Mouse (Mus musculus): ENCODE results near the gene Ebp.

Gene Ebp

DNA sequence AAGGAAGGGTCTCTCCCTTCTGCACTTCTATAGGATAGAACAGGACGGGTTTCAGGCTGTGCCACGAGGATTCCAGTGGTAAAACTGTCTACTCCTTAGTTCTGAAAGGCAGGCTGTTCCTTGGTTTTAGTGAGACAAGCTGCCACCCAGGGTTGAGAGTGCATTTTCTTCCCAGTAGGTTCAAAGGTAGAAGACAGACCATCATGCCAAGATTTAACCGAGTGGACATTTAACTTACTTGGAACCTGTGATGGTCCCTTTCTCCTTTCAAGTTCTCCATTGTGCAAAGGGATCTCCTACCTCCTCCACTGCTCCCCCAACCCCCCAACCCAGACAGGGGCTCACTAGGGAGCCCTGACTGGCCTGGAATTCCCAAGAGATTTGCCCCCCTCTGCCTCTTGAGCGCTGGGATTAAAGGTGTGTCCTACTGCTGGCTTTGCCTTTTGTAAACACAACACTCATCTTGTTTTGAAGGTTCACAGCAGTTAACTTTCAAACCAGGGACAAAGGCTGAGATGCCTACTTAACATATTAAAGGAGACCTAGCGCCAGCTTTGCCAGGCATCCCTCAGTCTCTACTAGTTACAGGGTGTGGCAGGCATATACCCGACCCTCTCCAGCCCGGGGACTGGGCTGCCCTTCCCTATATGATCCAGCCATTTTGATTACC, 10.3 kb downstream of the Ebp start:
- no peak for DNase-seq (ENCODE audit: low spot score)

DNA sequence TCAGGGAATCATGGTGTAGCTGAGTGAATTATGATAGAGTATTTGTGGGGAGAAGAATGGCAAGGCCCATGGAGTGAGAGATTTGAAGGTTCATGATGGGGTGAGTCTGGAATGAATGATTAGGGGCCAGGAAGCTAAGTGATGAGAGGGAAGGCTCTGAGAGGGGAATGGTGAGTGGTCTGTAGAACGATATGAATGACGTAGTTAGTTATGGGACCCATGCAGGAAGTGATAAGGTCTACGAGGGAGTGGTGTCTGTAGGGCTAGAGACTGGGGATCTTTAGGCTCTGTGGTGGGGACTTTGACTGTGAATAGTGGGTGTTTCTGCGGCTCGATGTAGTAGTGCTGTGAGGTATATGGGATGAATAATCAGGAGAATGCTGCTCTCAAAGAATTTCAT, 13.7 kb downstream of the Ebp start:
- no peak for DNase-seq (ENCODE audit: low spot score)

DNA sequence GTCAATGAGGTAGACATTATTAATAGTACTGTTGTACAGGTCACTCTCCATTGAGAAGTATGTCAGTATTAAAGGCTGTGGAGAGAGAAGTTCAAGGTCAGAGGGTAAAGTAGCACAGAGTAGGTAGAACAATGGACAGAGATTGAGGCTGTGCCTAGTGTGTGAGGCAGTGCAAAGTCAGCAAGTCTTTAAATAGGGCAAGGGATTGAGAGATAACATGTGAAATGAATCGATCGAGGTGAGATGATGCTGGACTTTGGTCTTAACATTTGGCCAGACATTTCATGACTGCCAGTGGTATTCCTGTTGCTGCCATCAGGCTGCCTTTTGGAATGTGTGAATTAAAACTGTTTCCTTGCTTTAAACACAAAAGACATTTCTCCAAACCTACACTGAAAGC, 14.4 kb downstream of the Ebp start:
- no peak for DNase-seq (ENCODE audit: low spot score)

DNA sequence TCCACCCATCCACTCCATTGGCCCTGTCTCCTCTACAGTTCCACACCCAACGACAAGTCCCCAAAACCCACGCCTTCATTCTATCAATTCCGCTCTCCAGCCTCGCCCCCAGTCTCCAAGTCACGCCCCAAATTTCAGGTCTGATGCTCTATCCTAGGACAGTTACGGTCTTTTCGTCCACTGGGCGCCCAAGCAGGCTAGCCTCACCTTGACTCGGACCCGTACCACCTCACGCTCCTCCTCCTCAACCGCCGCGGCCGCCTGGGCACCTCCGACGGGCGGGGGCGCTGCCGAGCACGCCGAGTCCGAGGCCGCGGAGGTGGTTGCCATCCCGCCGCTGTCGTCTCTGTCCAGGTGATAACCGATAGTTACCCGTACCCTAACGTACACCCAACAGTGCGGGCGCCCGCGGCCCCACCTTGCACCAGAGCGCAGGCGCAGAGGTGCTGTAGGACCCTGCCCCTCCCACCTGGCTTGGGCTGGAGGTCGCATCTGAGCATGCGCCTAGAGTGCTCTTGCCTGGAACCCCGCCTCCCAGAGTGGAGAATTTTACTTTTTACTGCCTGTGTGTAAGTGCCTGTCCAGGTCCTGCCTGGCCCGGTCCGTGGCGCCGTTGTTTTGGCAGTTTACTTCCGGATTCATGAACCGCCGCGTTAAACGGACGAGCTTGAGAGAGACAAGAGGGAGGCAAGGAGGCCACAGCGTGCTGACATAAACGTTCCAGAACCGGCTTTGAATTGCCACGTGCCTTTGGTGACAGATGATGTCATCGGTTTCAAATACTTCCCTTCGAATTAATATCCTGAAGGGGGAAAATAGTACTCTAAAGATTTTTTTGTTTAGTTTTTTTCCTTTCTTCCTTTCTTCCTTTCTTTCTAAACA, 17.6 kb downstream of the Ebp start, which contains the start of gene Tbc1d25:
Gene Tbc1d25 (minus strand): TSS at position 678 of the 882 bp plus-strand sequence.
- DNase-seq (ENCODE audit: low spot score), result peak; percentile 85

DNA sequence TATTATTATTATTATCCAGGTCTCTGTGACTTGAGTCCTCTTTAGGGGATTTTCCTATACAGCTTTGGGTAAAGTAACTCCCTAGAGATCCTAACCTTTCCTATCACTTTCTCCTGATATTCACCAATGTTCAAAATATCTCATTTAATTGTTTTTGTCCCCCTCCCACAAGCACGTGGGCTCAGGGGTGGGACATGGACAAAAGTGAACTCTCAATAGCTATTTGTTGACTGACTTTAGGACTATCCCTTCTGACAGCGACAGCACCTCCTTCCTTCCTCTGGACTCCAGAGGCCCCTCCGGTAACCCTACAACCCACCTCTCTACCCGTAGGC, 18.2 kb downstream of the Ebp start:
- no peak for DNase-seq (ENCODE audit: low spot score)

DNA sequence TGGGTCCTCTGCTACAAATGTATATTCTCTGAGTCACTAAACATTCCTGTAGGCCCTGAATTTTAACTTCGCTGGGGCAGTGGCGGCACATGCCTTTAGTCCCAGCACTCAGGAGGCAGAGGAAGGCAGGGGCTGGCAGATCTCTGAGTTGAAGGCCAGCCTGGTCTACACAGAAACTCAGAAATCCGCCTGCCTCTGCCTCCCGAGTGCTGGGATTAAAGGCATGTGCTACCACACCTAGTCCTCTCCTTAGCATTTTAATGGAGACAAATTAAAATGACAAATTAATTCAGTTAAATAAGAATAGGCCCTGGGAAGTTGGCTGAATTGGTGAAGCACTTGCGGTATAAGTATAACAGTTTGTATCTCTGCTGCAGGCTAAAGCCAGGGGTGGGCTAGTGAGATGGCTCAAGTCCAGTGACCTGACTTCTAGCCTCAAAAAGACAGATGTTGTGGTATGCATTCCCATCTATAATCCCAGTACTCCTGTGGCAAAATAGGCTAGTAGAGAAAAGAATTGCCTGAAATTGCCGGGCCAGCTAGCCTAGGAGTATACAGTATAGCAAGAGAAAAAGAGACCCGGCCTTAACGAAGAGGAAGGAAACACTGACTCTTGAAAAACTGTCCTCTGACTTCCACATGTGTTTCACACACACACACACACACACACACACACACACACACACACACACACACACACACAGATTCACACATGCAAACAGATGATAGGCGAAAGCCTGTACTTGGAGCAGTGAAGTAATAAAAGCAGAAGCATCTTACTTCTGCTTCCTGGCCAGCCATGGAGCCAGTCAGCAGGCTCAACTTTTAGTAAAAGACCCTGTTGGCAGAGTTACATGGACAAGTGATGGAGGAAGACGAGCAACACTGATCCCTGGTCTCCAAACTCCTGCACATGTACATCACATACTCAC, 25.3 kb downstream of the Ebp start:
- no peak for DNase-seq (ENCODE audit: low spot score)

DNA sequence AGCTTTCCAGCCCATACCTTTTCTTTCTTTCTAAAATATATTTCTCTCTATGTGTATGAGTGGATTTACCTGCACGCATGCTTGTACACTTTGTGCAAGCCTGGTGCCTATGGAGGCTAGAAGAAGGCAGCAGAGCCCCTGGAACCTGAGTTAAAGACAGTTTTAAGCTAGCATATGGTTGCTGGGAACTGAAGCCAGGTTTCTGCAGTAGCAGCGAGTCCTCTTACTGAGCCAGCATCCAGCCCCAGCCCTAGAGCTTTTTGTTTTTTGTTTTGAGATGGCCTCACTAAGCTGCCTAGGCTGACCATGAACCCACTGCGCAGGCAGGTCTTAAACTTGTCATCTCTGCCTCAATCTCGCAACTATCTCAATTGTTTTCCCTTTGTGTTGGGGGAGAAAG, 28.8 kb downstream of the Ebp start:
- no peak for DNase-seq (ENCODE audit: low spot score)

DNA sequence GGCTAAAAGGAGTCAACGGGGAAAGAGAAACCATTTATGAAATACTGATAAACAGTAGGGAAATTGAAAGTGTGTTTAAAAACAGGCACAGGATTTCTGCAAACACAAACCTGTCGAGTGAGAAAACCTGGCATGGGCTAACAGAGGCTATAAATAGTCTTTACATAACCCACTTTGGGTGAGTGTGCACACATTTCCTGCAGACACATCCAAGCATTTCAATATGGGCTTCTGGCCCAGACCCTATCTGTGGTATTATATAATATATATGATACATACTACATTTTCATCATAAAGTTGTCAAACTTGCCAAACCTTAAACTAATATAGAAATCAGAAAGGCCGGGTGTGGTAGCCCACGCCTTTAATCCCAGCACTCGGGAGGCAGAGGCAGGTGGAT, 30.2 kb downstream of the Ebp start:
- DNase-seq (ENCODE audit: low spot score), result no peak

DNA sequence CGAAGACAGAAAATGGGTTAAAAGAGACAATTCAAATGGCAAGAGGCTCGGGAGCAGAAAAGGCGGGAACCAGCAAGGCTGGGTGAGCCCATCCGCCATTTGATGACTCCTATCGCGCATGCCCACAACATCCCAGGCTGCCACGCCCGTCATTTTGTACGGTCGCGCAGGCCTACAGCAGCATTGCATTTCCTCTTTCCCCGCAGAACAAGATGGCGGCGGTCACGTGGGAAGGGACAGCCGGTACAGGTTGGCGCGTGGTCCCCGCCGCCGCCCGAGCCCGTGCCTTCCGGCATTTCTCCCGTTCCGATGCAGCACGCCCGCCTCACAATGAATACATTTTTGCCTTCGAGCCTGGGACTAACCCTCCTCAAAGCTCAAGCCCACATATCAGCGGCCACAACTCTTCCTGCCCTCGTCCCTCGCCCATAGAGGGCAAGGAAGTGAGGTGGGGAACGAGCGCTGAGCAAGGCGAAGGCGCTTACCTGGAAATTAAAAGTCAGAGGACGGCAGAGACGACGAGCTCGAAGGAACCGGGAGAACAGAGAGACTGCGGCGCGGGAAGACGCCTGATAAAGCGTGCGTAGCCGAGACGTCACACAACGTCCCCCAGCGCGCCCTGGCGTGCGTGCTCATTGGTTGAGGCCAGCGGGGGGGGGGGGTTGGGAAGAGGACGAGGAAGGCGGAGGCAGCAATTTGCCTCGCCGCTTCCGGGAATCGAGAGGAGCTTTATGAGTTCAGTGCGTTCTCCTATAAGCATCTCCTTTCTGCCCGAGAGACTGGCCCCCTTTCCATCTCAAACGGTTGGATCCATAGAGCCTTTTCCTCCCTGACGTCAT, 47.9 kb downstream of the Ebp start, which contains the start of gene Rbm3:
Gene Rbm3 (minus strand): TSS at position 728 of the 839 bp plus-strand sequence.
- DNase-seq (ENCODE audit: low spot score), result peak; percentile 82

DNA sequence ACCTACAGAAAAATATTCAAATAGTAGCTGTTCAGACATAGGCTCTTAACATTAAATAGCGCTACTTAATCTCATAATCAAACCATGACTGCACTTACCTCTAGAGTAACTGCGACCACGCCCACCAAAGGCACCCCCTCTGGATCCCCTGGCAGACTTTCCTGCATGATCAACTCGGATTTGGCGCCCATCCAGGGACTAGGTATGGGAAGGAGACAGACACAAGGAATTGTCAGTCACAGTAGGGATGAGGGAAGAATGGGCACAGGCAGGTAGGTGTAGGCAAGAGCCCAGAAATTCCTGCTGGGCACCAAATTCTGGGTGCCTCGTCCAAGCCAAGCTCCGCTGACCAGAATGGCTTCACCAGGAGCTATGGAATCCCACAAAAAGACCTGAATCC, 49.6 kb downstream of the Ebp start:
- peak; percentile 57 for DNase-seq (ENCODE audit: low spot score)

DNA sequence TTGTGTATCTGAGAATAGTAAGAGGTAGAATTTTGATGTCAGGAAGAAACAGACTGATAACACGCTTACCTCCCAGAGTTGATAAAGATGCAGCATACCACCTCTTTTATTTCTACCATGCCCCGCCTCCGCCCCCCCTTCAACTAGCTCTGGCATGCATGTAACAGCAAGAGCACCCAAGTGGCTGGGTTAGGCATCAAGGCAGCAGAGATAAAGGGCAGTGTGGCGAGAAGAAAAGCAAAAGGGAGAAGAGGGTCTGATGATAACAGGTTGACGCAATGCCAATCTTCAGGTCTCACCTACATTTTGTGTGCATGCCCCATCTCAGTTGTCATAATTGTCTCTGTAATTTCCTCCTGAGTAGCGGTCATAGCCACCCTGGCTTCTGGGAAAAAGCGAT, 50.4 kb downstream of the Ebp start:
- no peak for DNase-seq (ENCODE audit: low spot score)

DNA sequence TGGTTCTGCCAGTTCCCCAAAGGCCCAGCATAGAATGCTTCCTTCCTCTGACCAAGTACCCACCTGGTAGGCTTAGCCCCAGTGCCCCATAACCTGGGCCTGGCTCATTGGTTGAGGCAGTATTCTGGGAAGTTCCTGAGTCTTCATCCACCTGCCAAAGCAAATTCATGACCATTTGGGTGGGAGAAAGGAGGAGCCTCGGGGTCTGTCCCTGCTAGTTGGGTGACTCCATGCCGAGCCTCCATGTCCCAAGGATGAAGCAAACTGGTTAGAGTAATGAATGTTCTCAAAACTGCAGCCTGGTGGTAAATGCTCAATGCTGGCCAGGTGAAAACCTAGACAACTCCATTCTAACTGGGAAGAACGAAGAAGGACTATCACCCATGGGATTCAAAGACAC, 52.3 kb downstream of the Ebp start:
- DNase-seq (ENCODE audit: low spot score), result no peak

DNA sequence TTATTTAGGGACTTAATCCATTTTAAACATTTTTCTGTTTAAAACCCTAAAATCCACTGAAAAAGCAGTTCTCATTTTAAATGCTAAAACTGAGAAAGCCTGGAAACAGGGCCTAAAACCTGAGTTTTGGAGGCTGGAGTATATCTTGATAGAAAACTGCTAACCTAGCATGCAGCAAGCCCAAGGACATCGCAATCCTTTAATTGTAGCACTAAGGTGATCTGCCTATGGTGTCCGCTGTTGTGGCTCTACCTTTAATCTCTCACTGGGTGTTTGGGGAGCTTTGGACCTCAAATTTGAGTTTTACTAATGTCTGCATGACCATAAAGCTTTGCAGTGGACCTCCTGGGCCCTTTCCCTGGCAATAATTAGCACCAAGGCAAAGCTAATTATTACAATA, 52.9 kb downstream of the Ebp start:
- no peak for DNase-seq (ENCODE audit: low spot score)

DNA sequence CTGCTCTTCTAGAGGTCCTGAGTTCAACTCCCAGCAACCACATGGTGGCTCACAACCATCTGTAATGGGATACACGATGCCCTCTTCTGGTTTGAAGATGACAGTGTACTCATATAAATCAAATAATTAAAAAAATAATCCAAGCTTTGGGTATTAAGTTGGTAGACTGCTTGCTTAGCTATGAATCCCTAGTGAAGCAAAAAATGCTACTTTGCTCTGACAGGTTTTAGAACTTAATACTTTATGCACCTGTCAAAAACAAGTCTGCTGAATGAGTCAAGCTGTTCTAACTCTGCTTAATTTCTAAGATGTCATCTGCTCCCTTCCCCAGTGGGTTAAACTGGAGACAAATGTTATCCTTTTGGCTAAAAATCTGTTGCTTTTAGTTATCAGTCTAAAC, 53.8 kb downstream of the Ebp start:
- no peak for DNase-seq (ENCODE audit: low spot score)

DNA sequence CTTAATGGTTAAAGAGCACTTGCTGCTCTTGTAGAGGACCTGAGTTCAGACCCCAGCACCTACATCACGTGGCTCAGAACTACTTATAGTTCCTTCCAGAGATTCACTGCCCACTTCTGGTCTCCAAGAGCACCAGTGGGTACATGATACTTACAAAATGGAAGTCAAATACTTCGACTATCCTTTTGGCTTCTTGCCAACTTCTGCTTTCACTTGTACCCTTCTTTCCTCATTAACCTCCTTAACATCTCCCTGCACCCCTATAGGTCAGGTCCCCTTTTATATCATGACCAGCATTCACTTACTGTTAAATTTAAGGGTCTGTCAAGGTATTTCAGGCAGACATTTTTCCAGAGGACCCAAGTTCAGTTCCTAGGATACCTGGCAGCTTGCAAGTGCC, 57.4 kb downstream of the Ebp start:
- no peak for DNase-seq (ENCODE audit: low spot score)
